Mouse (Mus musculus) lung, adult 18-20 months (tissue): ENCODE results near the gene Erbb2.

Experiments used
- DNase-seq, 2 experiments: peaks; one replicate each; pipeline ENCODE4 v3.0.0; 2022; ENCODE audit warnings: mixed read lengths in 2 of 2

The Erbb2 gene

DNA sequence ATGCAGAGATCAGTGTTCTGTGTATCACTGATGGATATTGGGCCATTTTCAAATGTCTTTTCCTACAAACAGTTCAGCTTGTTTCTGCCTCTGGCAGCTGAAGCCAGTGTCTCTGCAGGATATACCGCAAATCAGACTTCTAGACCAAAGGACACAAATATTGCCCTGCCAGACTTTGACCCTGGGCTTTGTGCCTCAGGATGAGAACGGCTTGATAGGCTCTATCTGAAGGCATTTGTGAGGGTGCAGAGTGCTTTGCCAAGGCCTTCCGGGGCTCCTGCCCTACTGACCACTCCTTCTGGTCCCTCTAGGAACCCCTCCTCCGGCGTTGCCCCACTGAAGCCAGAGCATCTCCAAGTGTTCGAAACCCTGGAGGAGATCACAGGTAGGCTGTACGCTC is 14.3 kb downstream of the Erbb2 start:
- DNase-seq = no peak

GRCm38 (mm10) chr11:98428436-98428835 is 16.2 kb downstream of the Erbb2 start:
- DNase-seq = no peak

DNA sequence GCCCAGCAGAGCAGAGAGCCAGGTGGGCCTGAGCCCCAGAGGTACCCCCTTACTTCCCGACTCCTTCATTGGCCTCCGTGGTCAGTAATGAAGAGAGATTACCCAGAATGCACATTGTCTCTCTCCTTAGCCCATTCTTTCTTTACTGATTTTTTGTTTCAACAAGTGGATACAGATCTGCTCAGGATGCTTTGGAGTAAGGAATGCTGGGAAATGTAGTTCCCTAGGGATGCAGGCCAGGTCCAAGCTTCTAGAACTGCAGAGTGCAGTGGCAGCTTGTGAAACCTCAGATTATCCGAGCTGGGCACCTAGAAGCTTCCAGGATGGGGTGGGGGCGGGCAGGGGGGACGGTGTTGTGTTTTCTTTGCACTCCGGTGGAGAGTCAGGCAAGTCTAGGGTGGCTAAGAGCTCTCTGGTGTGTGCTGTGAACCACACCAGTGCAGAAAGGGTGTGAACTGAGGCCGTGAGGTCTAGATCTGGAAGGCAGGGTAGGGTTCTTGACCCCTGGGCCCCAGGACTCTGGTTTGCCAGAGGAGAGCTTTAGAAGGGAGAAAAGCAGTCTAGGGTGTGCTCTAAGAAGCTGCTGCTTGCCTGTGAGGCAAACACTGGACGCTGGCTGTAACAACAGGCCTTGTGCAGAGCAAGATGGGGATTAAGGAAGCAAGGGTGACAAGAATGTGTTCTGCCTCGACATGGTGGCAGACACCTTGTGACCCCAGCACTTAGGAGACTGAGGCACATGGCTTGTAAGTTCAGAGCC is 19.7 kb downstream of the Erbb2 start:
- DNase-seq = no peak

DNA sequence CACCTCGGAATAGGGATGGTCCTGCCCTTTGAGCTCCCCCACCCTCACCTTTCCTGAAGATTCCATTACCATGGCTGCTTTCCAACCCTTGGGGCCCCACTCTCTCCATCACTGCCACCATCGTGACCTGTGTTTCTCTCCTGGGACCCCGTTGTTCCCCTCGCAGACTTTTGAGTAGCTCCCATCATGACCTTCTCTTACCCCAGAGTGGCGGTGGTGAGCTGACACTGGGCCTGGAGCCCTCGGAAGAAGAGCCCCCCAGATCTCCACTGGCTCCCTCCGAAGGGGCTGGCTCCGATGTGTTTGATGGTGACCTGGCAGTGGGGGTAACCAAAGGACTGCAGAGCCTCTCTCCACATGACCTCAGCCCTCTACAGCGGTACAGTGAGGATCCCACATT is 23.5 kb downstream of the Erbb2 start:
- no peak for DNase-seq

DNA sequence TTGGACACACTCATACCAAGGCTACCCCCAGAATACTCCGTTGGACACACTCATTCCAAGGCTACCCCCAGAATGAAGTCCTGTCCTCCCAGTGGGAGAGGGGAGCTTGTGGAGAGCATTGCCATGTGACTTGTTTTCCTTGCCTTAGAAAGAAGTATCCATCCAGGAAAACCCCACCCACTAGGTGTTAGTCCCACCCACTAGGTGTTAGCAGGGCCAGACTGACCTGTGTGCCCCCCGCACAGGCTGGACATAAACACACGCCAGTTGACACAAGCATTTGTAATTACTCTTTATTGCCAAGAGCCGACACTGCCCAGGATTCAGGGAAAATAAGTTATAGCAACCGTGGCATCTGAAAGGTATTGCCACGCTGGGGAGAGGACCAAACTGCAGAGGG is 25.2 kb downstream of the Erbb2 start:
- no peak for DNase-seq

- peak; percentile 92 to 94 for DNase-seq
These were observed 26.3 kb downstream of the Erbb2 start, which contains the start of gene Mien1 for GRCm38 (mm10) chr11:98438331-98439158. Mien1 (minus strand) TSS chr11:98438991.

DNA sequence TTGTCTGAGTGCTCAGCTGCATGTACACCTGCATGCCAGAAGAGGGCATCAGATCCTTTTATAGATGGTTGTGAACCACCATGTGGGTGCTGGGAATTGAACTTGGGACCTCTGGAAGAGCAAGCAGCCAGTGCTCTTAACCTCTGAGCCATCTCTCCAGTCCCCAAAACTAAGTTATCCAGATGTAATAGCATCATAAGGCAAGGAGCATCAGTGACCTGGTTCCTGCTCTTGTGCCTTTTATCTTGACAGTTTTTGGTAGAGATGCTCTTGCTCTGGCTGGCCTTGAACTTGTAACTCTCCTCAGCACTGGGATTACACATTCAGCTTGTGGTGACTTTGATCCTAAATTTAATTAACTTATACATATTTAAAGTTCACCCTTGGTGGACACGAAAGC is 31.4 kb downstream of the Erbb2 start:
- no peak for DNase-seq

DNA sequence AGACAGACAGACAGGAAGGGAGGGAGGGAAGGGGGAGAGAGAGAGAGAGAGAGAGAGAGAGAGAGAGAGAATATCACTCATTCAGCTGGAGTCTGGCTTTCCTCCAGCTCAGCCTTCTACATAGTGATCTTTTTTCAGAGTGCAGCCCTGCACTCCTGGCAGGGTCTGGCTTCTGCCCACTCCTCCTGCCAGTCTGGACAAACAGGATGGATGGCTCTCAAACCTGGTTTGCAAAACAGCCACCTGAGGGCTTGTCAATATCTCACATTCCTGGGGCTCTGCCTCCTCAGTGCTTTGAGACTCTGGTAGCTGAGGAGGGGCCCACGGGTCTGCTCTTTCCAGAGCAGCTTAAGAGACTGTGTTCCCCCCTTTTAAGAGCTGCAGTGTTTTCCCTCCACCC is 33.0 kb downstream of the Erbb2 start:
- peak; percentile 60 to 66 for DNase-seq

GRCm38 (mm10) chr11:98445679-98446078 is 33.4 kb downstream of the Erbb2 start:
- peak; percentile 52 to 68 for DNase-seq

GRCm38 (mm10) chr11:98446213-98446561 is 33.9 kb downstream of the Erbb2 start, which contains the start of gene Grb7:
Grb7 (plus strand) TSS chr11:98446394.
- DNase-seq = peak in 1 of 2 experiments; percentile 26

- DNase-seq = peak; percentile 85 to 90
These were observed 34.5 kb downstream of the Erbb2 start for GRCm38 (mm10) chr11:98446562-98447474.

GRCm38 (mm10) chr11:98447475-98447834 is 35.2 kb downstream of the Erbb2 start:
- DNase-seq = no peak

DNA sequence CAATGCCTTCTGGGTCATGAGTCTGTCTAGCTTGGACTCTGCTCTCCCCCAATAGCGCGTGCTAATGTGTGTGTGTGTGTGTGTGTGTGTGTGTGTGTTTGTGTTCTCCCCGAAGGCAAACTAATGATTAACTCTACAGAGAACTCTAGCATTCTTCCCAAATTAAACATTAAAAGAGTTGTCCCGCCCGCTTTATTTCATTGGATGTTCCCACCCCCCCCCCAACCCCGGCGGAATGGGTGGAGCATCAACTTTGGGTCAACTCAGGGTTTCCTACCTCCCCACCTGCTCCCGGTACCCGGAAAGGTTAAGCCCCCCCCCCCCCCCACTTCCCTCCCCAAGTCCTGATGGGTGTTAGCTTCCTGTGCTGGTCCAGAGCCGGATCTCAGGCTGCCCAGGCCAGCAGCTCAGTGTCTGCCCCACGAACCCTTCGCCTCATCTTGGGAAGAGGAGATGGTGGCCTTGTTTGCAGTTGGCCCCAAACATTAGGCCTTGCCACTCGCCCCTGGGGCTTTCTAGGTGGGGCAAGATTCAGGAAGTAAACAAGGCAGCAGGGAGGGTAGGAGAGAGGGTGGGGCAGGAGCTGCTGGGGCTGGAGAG is 36.0 kb downstream of the Erbb2 start:
- peak; percentile 56 to 73 for DNase-seq

DNA sequence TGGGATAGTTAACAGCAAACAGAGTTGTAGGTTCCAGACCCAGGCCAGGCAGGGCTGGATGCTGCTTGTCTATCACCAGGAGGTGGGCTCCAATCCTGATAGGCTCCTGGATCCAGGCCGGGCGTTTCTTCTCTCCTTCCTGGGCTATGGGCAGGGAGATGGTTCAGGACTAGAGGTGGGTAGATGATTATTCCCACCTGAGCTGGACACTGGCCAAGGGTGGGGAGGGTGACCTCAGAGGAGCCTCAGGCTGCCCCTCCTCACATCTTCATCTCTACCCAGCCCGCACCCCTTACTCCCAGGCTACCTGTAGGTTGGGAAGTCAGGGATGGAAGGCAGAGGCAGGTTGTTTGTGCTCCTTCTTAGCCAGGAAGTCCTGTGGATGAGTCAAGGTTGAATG is 37.1 kb downstream of the Erbb2 start:
- no peak for DNase-seq

DNA sequence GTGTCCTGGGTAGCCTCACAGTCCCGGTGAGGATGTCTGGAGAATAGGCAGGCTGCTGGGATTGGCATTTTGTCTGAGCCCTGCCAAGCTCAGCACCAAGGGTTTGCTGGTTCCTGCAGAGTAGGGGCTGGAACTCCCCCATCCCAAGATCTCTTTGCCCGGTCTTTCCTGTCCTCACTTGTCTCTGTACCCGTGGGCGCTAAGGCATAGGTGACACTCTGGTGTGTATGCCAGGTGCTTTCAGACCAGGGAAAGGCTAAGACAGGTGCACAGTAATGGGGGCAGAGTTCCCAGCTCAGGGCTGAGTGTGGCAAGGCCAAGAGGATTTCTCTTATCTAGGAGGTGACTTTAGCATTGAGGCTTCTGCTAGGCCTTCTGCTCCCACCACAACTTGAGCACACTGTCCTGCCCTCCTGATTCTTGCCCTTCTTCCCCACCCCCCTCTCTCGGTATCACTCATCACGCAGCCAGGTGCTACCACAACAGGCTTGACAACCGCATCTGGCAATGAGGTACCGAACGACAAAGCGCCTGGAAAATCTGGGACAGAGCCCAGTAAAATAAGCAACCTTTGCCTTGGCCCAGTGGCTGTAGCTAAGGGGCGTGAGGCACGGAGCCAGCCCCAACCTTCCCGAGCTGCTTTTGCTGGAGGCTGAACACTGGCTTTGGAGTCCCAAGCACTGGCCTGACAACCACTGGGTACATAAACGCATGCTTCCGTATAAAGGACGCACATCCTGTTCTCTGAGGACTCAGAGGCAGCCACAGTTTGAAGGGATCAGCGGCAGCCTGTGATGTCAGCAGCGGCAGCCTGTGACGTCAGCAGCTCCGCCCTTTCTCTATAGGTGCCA is 37.9 kb downstream of the Erbb2 start:
- DNase-seq = peak; percentile 45 to 71

- DNase-seq = no peak
These were observed 43.2 kb downstream of the Erbb2 start for GRCm38 (mm10) chr11:98455484-98455883.

- no peak for DNase-seq
These were observed 44.3 kb downstream of the Erbb2 start for GRCm38 (mm10) chr11:98456545-98456944.

- no peak for DNase-seq
These were observed 44.7 kb downstream of the Erbb2 start for GRCm38 (mm10) chr11:98456945-98457344.

DNA sequence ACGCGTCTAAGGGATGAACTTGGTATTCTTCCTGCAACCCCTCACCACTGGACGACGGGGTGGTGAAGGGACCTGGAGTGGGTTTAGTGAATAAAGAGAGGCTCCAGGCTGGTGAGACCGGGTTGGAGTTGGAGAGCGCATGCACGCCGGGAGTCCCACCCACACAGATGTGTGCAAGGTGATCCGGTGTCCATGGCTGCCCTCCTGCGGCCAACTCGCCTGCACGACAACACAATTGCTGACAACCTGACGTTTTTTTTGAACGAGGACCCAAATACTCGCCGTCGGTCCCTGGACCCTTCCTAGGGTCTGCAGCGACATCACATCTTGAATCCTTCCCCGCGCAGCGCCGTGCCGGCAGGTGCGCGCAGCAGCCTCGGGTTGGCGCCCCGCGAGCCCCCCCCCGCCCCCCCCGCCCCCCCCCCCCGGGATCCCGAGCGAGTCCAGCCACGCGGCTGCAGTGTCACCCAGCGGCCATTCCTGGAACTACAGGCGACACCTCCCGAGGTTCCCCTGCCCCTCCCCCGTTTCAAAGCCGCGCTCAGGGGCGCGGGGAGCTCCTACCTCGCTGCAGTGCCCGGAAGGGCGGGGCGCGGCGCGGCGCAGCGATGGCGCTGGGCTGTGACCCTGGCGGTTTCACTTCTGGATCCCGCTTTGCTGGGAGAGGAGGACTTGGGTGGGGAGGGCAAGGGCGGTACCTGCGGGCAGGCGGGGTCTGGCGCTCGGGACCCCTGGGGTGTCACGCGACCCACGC is 45.3 kb downstream of the Erbb2 start:
- DNase-seq = peak; percentile 87 to 89

GRCm38 (mm10) chr11:98458121-98458990 is 46.1 kb downstream of the Erbb2 start:
- no peak for DNase-seq
